Comparison of ENCODE assay signal across 9 mouse cellular contexts in the genomic region with DNA sequence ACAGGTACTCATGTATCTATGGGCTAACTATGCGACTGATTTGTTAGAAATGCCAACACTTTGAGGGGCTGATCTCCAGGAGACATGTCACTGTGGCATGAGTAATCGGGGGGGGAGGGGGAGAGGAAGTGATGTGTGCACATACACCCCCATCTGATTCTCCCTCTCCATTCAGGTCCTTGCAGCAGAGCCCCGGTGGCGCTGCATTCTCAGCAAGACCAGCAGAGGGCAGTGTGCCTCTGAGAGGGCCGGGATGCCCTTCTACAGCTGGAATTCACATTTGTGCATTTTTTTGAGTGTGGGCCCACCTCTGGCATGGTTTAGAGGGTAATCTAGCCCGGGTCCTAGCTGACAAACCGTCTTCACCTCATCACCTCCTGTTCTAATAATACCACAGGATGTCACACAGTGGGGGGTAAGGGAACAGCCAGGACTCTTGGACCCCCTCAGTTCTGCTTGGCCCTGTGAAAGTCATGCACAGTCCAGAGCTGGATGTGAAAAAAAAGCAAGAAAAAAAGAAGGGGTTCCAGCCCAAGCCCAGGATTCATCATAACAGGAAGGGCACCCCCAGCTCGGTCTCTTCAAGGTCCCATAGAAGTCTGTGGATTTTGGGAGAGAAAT.
DNase-seq lines count a peak whose midpoint lies in the region; ATAC-seq and TF ChIP-seq lines count a peak whose summit lies in the region.
"Had no signal": no experiment of that assay in that cellular context is flagged by ENCODE, and none has a peak within 500 bp of the region (broad histone marks: within the 10 kb centered on the region; RNA-seq: fewer than 3 reads in every experiment).

No protein-coding gene starts in this region.

- H3K9me3 ChIP-seq in intestine, embryonic 15.5 days = no peaks in the 10 kb centered on the region
- no peaks in the 10 kb centered on the region for H3K9me3 ChIP-seq in midbrain, embryonic 14.5 days (ENCODE audit: control insufficient read depth, low read length)
- H3K9me3 ChIP-seq in stomach, embryonic 16.5 days (replicated peaks; ENCODE audit: control insufficient read depth, low read length) = no peaks in the 10 kb centered on the region

- H3K27ac ChIP-seq in gastrocnemius, adult 2 months = no peak overlapping the region
- H3K27ac ChIP-seq in intestine, embryonic 15.5 days = no peak overlapping the region
- no peak overlapping the region for H3K27ac ChIP-seq in midbrain, embryonic 14.5 days (replicated peaks; ENCODE audit: low read depth, low read length)
- no peak overlapping the region for H3K27ac ChIP-seq in stomach, embryonic 16.5 days (ENCODE audit: low read length)
- H3K27ac ChIP-seq: macrophage had no signal

- no peaks in the 10 kb centered on the region; the same call in 1 of the 2 replicates for H3K27me3 ChIP-seq in intestine, embryonic 15.5 days (replicated peaks)
- no peaks in the 10 kb centered on the region for H3K27me3 ChIP-seq in midbrain, embryonic 14.5 days (ENCODE audit: control insufficient read depth, insufficient read depth, low read length)
- no peaks in the 10 kb centered on the region for H3K27me3 ChIP-seq in stomach, embryonic 16.5 days (ENCODE audit: control insufficient read depth, insufficient read depth, low read length)

- H3K4me1 ChIP-seq in intestine, embryonic 15.5 days (replicated peaks) = 0 out of 2 replicates have a peak, but pooled peaks cover 4% of the 10 kb centered on the region
- H3K4me1 ChIP-seq in midbrain, embryonic 14.5 days (ENCODE audit: control insufficient read depth, insufficient read depth, low read length) = no peaks in the 10 kb centered on the region
- H3K4me1 ChIP-seq in stomach, embryonic 16.5 days (ENCODE audit: control insufficient read depth, insufficient read depth, low read length) = no peaks in the 10 kb centered on the region; the same call in 1 of the 2 replicates

- no peak overlapping the region for H3K9ac ChIP-seq in intestine, embryonic 15.5 days
- no peak overlapping the region for H3K9ac ChIP-seq in midbrain, embryonic 14.5 days (replicated peaks; ENCODE audit: low read length)
- H3K9ac ChIP-seq in stomach, embryonic 16.5 days (ENCODE audit: low read length) = no peak overlapping the region

- no peaks in the 10 kb centered on the region for H3K36me3 ChIP-seq in intestine, embryonic 15.5 days
- H3K36me3 ChIP-seq in midbrain, embryonic 14.5 days (ENCODE audit: control insufficient read depth, insufficient read depth, low read length) = no peaks in the 10 kb centered on the region
- H3K36me3 ChIP-seq in stomach, embryonic 16.5 days (ENCODE audit: control insufficient read depth, insufficient read depth, low read length) = no peaks in the 10 kb centered on the region

- ATAC-seq in cerebellum, adult (ENCODE audit: insufficient number of reproducible peaks, low FRiP score, low TSS enrichment) = 0 out of 2 replicates have a peak, but pooled peaks have one; percentile 1
- peak; percentile 23; the same call in 1 of the 2 replicates for ATAC-seq in intestine, embryonic 15.5 days
- no peak; the same call in 1 of the 2 replicates for ATAC-seq in midbrain, embryonic 14.5 days (ENCODE audit: low FRiP score, low TSS enrichment)
- ATAC-seq in stomach, embryonic 16.5 days (ENCODE audit: insufficient read depth, low FRiP score) = peak; percentile 32; the same call in 1 of the 2 replicates

- TF ChIP-seq CTCF in gastrocnemius, adult 2 months (IDR thresholded peaks at IDR 0.05) = peak; percentile 95

- no peak for DNase-seq in cerebellum, adult 11-12 months
- peak; percentile 85 to 91 for DNase-seq in cerebellum, postnatal 14 days
- DNase-seq in gastrocnemius, adult 2 months = peak; percentile 80
- peak; percentile 65 to 83 for DNase-seq in left cerebral cortex, postnatal 10 days (ENCODE audit: extremely low spot score in 1 of 2, low spot score in 2 of 2)
- peak; percentile 85 for DNase-seq in midbrain, embryonic 14.5 days

- intact Hi-C loops in gastrocnemius, adult 2 months (cut with DNase I) = loop anchor here (2.0 kb wide), 2 partner anchors 217 to 237 kb away; no protein-coding TSS in a partner anchor
- intact Hi-C loops in left cerebral cortex, postnatal 10 days (cut with DNase I) = loop anchor here (2.0 kb wide), 1 partner anchor 237 kb away; no protein-coding TSS in a partner anchor

- no peak overlapping the region for H3K4me2 ChIP-seq in intestine, embryonic 15.5 days (replicated peaks)
- no peak overlapping the region for H3K4me2 ChIP-seq in midbrain, embryonic 14.5 days (ENCODE audit: low read length)
- H3K4me2 ChIP-seq in stomach, embryonic 16.5 days (ENCODE audit: low read depth, low read length) = no peak overlapping the region

- no peak overlapping the region for H3K4me3 ChIP-seq in gastrocnemius, adult 2 months
- no peak overlapping the region for H3K4me3 ChIP-seq in intestine, embryonic 15.5 days (replicated peaks)
- H3K4me3 ChIP-seq in midbrain, embryonic 14.5 days (replicated peaks; ENCODE audit: low read depth, low read length) = no peak overlapping the region
- no peak overlapping the region for H3K4me3 ChIP-seq in stomach, embryonic 16.5 days (replicated peaks; ENCODE audit: low read length)

- 17% methylated on average over 8 of the region's 8 CpGs for WGBS in intestine, embryonic 15.5 days
- 23% methylated on average over 8 of the region's 8 CpGs for WGBS in midbrain, embryonic 14.5 days
- WGBS in stomach, embryonic 16.5 days = 15% methylated on average over 8 of the region's 8 CpGs
